Mouse (Mus musculus) heart, embryonic 11.5 days (tissue): ENCODE data around the gene Dhx40. TPM values are rescaled to one million over a fixed set of nuclear protein-coding genes. Genes with fewer than 3 reads are reported as not detected.

Source experiments
- ATAC-seq: fragments of 200-750 bp; cut with Nextera tagmentation; replicated peaks from 2 replicates; pipeline ENCODE4 v1.8.0; 2017; ENCODE audit warnings: moderate library complexity; ENCODE audit not compliant: insufficient number of reproducible peaks, low FRiP score, low TSS enrichment
- H3K27ac ChIP-seq: fragments of 300-500 bp; sonication (generic); 2 replicates; pipeline ENCODE4 v1.5.1; 2014; ENCODE audit warnings: mild to moderate bottlenecking, low read depth, low read length
- H3K27me3 ChIP-seq: fragments of 300-500 bp; sonication (generic); 2 replicates; pipeline ENCODE4 v1.6.1; 2014; ENCODE audit warnings: mild to moderate bottlenecking, low read length, mixed read lengths; ENCODE audit not compliant: control insufficient read depth, insufficient read depth
- H3K36me3 ChIP-seq: fragments of 300-500 bp; sonication (generic); 2 replicates; pipeline ENCODE4 v1.6.1; 2014; ENCODE audit warnings: mild to moderate bottlenecking, low read length, moderate library complexity, mixed read lengths; ENCODE audit not compliant: control insufficient read depth, insufficient read depth
- H3K4me1 ChIP-seq: fragments of 300-500 bp; sonication (generic); 2 replicates; pipeline ENCODE4 v1.6.1; 2014; ENCODE audit warnings: low read length; ENCODE audit not compliant: control insufficient read depth, insufficient read depth
- H3K4me2 ChIP-seq: fragments of 300-500 bp; sonication (generic); 2 replicates; pipeline ENCODE4 v1.6.1; 2014; ENCODE audit warnings: mild to moderate bottlenecking, moderate library complexity
- H3K4me3 ChIP-seq: fragments of 300-500 bp; sonication (generic); 2 replicates; pipeline ENCODE4 v1.5.1; 2014; ENCODE audit warnings: low read depth, low read length
- H3K9ac ChIP-seq: fragments of 300-500 bp; sonication (generic); 2 replicates; pipeline ENCODE4 v1.6.1; 2014; ENCODE audit warnings: mild to moderate bottlenecking, low read depth, low read length, moderate library complexity
- H3K9me3 ChIP-seq: fragments of 300-500 bp; sonication (generic); replicated peaks from 2 replicates; pipeline ENCODE4 v1.6.1; 2016; ENCODE audit warnings: low read length; ENCODE audit not compliant: control insufficient read depth
- WGBS: fragments of 180-500 bp; shearing (Covaris S2); extraction: QIAGEN DNeasy Blood & Tissue Kit; methylation state at CpG from one replicate; pipeline ENCODE4 v1.1.7; 2014; ENCODE audit not compliant: insufficient replicate concordance; 5-methylcytosine and 5-hydroxymethylcytosine counted together
- polyA plus RNA-seq: library from polyadenylated mRNA; unstranded; fragments of >200 nt; fragmentation: Nextera tagmentation; extraction: Ambion mirVana; gene quantifications from 2 replicates; pipeline ENCODE4 v1.2.1, GENCODE M21; 2014

Gene Dhx40
- polyA plus RNA-seq, 1 experiment from 2014 or later: 15.0 TPM

GRCm38 (mm10) chr11:86737301-86738000, 70.1 kb downstream of the Dhx40 start:
- peak; percentile 69 for ATAC-seq
- H3K36me3 ChIP-seq: no peaks in the 10 kb centered on the region; the same call in 1 of the 2 replicates
- no peak overlapping the region for H3K4me3 ChIP-seq
- no peak overlapping the region for H3K27ac ChIP-seq
- 72% methylated on average over 8 of the region's 8 CpGs for WGBS
- H3K9ac ChIP-seq: no peak overlapping the region
- no peaks in the 10 kb centered on the region for H3K27me3 ChIP-seq
- no peak overlapping the region for H3K4me2 ChIP-seq
- peaks cover 10% of the 10 kb centered on the region for H3K4me1 ChIP-seq
- no peaks in the 10 kb centered on the region for H3K9me3 ChIP-seq

GRCm38 (mm10) chr11:86734993-86735392, 72.6 kb downstream of the Dhx40 start:
- Histone ChIP-seq H3K4me2 (no peak overlapping the region), H3K27ac (0 out of 2 replicates have a peak overlapping the region, but pooled peaks have one; percentile 46), H3K4me3 (no peak overlapping the region), H3K36me3 (no peaks in the 10 kb centered on the region; the same call in 1 of the 2 replicates), H3K9ac (no peak overlapping the region), H3K27me3 (no peaks in the 10 kb centered on the region), H3K4me1 (peaks cover 6% of the 10 kb centered on the region; the same call in 1 of the 2 replicates), H3K9me3 (no peaks in the 10 kb centered on the region)
- WGBS: 85% methylated on average over 4 of the region's 4 CpGs
- no peak for ATAC-seq

- Histone ChIP-seq H3K4me1 (peaks cover 6% of the 10 kb centered on the region; the same call in 1 of the 2 replicates), H3K36me3 (no peaks in the 10 kb centered on the region; the same call in 1 of the 2 replicates), H3K27ac (peak overlapping the region; percentile 46; the same call in 1 of the 2 replicates), H3K4me2 (no peak overlapping the region), H3K27me3 (no peaks in the 10 kb centered on the region), H3K4me3 (no peak overlapping the region), H3K9me3 (no peaks in the 10 kb centered on the region), H3K9ac (no peak overlapping the region)
- WGBS: 71% methylated on average over 10 of the region's 10 CpGs
- no peak for ATAC-seq
These were observed 73.2 kb downstream of the Dhx40 start for GRCm38 (mm10) chr11:86734241-86734939.

GRCm38 (mm10) chr11:86731443-86731842, 76.1 kb downstream of the Dhx40 start:
- no peak overlapping the region for H3K9ac ChIP-seq
- 67% methylated on average over 2 of the region's 2 CpGs for WGBS
- peak overlapping the region; percentile 41; the same call in 1 of the 2 replicates for H3K4me2 ChIP-seq
- H3K27ac ChIP-seq: peak overlapping the region; percentile 85
- H3K4me1 ChIP-seq: peaks cover 6% of the 10 kb centered on the region; the same call in 1 of the 2 replicates
- ATAC-seq: 0 out of 2 replicates have a peak, but pooled peaks have one; percentile 22
- no peaks in the 10 kb centered on the region for H3K27me3 ChIP-seq
- no peaks in the 10 kb centered on the region for H3K9me3 ChIP-seq
- H3K36me3 ChIP-seq: peaks cover 2% of the 10 kb centered on the region; the same call in 1 of the 2 replicates
- no peak overlapping the region for H3K4me3 ChIP-seq

- Histone ChIP-seq H3K27me3 (no peaks in the 10 kb centered on the region), H3K27ac (no peak overlapping the region), H3K4me1 (no peaks in the 10 kb centered on the region), H3K4me2 (no peak overlapping the region), H3K4me3 (no peak overlapping the region), H3K9me3 (no peaks in the 10 kb centered on the region), H3K36me3 (peaks cover 18% of the 10 kb centered on the region), H3K9ac (no peak overlapping the region)
- no peak for ATAC-seq
These were observed 81.9 kb downstream of the Dhx40 start for GRCm38 (mm10) chr11:86725607-86726006.

- Histone ChIP-seq H3K4me2 (no peak overlapping the region), H3K4me1 (no peaks in the 10 kb centered on the region), H3K9me3 (no peaks in the 10 kb centered on the region), H3K27me3 (no peaks in the 10 kb centered on the region), H3K36me3 (peaks cover 20% of the 10 kb centered on the region), H3K9ac (no peak overlapping the region), H3K27ac (no peak overlapping the region), H3K4me3 (no peak overlapping the region)
- WGBS: 90% methylated on average over 7 of the region's 7 CpGs
- no peak for ATAC-seq
These were observed 82.6 kb downstream of the Dhx40 start for GRCm38 (mm10) chr11:86724982-86725381.

GRCm38 (mm10) chr11:86724004-86724403, 83.5 kb downstream of the Dhx40 start:
- peaks cover 25% of the 10 kb centered on the region for H3K36me3 ChIP-seq
- 89% methylated on average over 3 of the region's 3 CpGs for WGBS

GRCm38 (mm10) chr11:86719390-86719789, 88.2 kb downstream of the Dhx40 start:
- H3K4me1 ChIP-seq: no peaks in the 10 kb centered on the region
- peaks cover 21% of the 10 kb centered on the region for H3K36me3 ChIP-seq
- H3K27me3 ChIP-seq: no peaks in the 10 kb centered on the region
- H3K9me3 ChIP-seq: no peaks in the 10 kb centered on the region
- ATAC-seq: no peak
- no peak overlapping the region for H3K9ac ChIP-seq
- 90% methylated on average over 8 of the region's 8 CpGs for WGBS
- no peak overlapping the region for H3K27ac ChIP-seq
- no peak overlapping the region for H3K4me2 ChIP-seq
- H3K4me3 ChIP-seq: no peak overlapping the region

More at GRCm38 (mm10) chr11:86724004-86724403, 83.5 kb downstream of the Dhx40 start:
- no peak for ATAC-seq
- Histone ChIP-seq H3K27me3 (no peaks in the 10 kb centered on the region), H3K27ac (no peak overlapping the region), H3K4me2 (no peak overlapping the region), H3K4me3 (no peak overlapping the region), H3K9me3 (no peaks in the 10 kb centered on the region), H3K9ac (no peak overlapping the region), H3K4me1 (no peaks in the 10 kb centered on the region)
